Mouse (Mus musculus): ENCODE results near the gene Gm12258.
A peak's percentile ranks its signal among the peaks of the same experiment; 100 is the strongest.

GRCm38 (mm10) chr11:58903511-58904409 is 56.8 kb downstream of the Gm12258 start, which contains the start of gene Zfp39:
- TF ChIP-seq CTCF (IDR thresholded peaks at IDR 0.05; ENCODE audit: control insufficient read depth, insufficient read depth, insufficient replicate concordance, low read depth, low read length): no peak
- peak; percentile 82 for TF ChIP-seq POLR2A (IDR thresholded peaks at IDR 0.05; ENCODE audit: control insufficient read depth, low read depth, low read length)
